Mouse (Mus musculus) MEL (cell line): ENCODE measurements around the gene Dnaja2.

ENCODE experiments used
- EP300 ChIP-seq, 2 experiments: IDR thresholded peaks; 2 replicates each; pipeline ENCODE4 v1.6.1; 2011; ENCODE audit warnings: improper control_type of control experiment in 2 of 2, low read length in 2 of 2, low read depth in 1 of 2, mild to moderate bottlenecking in 1 of 2
- GATA1 ChIP-seq: IDR thresholded peaks from 2 replicates; pipeline ENCODE4 v1.6.1; 2011; ENCODE audit warnings: low read depth, low read length, improper control_type of control experiment
- ZC3H11A ChIP-seq: IDR thresholded peaks from 2 replicates; pipeline ENCODE4 v1.6.1; 2012; ENCODE audit warnings: low read depth, mild to moderate bottlenecking, inconsistent platforms, low read length, improper control_type of control experiment

DNA sequence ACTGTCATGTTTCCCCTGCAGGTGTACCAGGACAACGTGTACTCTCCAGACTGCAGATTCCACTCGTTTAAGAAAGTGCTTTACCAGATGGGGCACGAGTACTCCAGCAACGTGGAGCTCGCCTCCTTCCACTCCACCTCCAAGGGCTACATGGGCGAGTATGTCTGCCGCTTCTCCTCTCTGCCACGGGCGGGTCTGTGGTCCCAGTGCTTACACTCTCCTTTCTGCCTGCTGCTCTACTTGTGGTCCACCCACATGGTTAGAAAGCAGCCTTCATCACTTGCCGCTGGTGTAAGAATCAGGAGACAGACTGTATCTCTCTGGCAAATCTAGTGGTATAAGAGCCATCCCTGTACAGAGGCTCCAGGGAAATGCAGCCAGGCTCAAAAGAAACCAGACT, 37.2 kb downstream of the Dnaja2 start:
- no peak for TF ChIP-seq EP300 (IDR thresholded peaks at IDR 0.05; ENCODE audit: low read depth in 1 of 2, low read length in 2 of 2)
- no peak for TF ChIP-seq GATA1
- TF ChIP-seq ZC3H11A, result no peak
